Mouse (Mus musculus): Measurements from ENCODE around the gene Abca3.

GRCm38 (mm10) chr17:24320826-24321225 lies 30.9 kb upstream of the Abca3 start:
- TF ChIP-seq EP300 (IDR thresholded peaks at IDR 0.05; ENCODE audit: low read depth) = no peak
- TF ChIP-seq CTCF (IDR thresholded peaks at IDR 0.05; ENCODE audit: low read depth) = no peak

Measured in liver, postnatal 0 days (tissue).